Mouse (Mus musculus) thymus, adult 2 months (tissue): Measurements from ENCODE around the gene S100a2. TPM values are rescaled to one million over a fixed set of nuclear protein-coding genes. Genes with fewer than 3 reads are reported as not detected.
A peak's percentile ranks its signal among the peaks of the same experiment; 100 is the strongest.

ENCODE experiments used
- DNase-seq: peaks from one replicate; pipeline ENCODE4 v3.0.0; 2021
- H3K27ac ChIP-seq: fragments of 200-500 bp; 2 replicates; pipeline ENCODE4 v1.5.1; 2012; ENCODE audit warnings: low read length, control low read depth; ENCODE audit not compliant: control insufficient read depth, insufficient read depth
- H3K27me3 ChIP-seq: fragments of 200-500 bp; 2 replicates; pipeline ENCODE4 v1.6.1; 2012; ENCODE audit warnings: mild to moderate bottlenecking, low read length, moderate library complexity, mixed read lengths; ENCODE audit not compliant: control insufficient read depth, insufficient read depth
- H3K36me3 ChIP-seq: fragments of 200-500 bp; 2 replicates; pipeline ENCODE4 v1.6.1; 2012; ENCODE audit warnings: mild to moderate bottlenecking, low read length, moderate library complexity; ENCODE audit not compliant: control insufficient read depth, insufficient read depth
- H3K4me1 ChIP-seq: fragments of 200-500 bp; replicated peaks from 2 replicates; pipeline ENCODE4 v1.6.1; 2012; ENCODE audit warnings: low read length; ENCODE audit not compliant: control insufficient read depth, insufficient read depth
- H3K4me3 ChIP-seq: fragments of 200-500 bp; 2 replicates; pipeline ENCODE4 v1.5.1; 2012; ENCODE audit warnings: mild to moderate bottlenecking, low read length, control low read depth, moderate library complexity; ENCODE audit not compliant: control insufficient read depth, insufficient read depth
- CTCF ChIP-seq: fragments of 200-500 bp; IDR thresholded peaks from 2 replicates; pipeline ENCODE4 v1.5.1; 2012; ENCODE audit warnings: mild to moderate bottlenecking, control low read depth, low read length, moderate library complexity, borderline replicate concordance; ENCODE audit not compliant: control insufficient read depth, poor library complexity, insufficient read depth; ENCODE audit errors: extremely low read depth
- POLR2A ChIP-seq: fragments of 200-500 bp; IDR thresholded peaks from 2 replicates; pipeline ENCODE4 v1.6.1; 2012; ENCODE audit warnings: mild to moderate bottlenecking, low read length, control low read depth, moderate library complexity; ENCODE audit not compliant: control insufficient read depth, poor library complexity, insufficient read depth; ENCODE audit errors: extremely low read depth
- WGBS: fragments of 180-500 bp; shearing (Covaris S2); methylation state at CpG from one replicate; pipeline ENCODE4 v1.1.7; 2018; 5-methylcytosine and 5-hydroxymethylcytosine counted together
- polyA plus RNA-seq: library from polyadenylated mRNA; depleted of rRNA; stranded (reverse); fragments of >200 nt; gene quantifications from 2 replicates; pipeline ENCODE4 v1.2.3, GENCODE M21; 2012

The S100a2 gene
- polyA plus RNA-seq, 1 experiment = not detected

DNA sequence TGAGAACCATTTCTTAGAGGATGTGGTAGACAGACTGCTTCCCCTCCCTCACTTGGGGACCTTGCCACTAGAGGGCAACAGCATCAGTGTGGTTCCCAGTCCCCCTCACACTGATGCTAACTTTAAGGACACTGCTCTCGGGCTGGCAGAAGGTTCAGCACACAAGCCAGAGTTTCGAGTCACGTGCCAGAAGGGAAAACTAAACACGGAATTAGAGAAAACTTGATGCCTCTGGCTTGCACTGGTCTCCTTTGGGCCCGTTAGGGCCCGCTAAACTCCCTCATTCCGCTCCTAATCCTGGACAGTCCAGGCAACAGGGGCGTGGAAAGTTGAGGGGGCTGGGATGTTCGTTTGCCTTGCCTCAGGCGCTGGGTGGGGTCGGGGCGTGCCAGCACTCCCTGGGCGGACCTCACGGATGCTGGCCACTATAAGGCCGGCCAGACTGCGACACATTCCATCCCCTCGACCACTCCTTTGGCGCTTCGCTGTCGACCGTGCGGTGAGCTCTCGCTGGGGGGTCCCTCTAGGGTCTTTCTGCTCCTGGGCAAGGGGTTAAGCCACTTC, 22.8 kb downstream of the S100a2 start, which contains the start of gene S100a6:
Gene S100a6, plus strand, starts transcription at position 155 of the 564 bp plus-strand sequence.
- H3K36me3 ChIP-seq = no peaks in the 10 kb centered on the region
- peak within 1 kb of the TSS; percentile 13 for H3K4me3 ChIP-seq
- H3K27me3 ChIP-seq = no peaks in the 10 kb centered on the region
- TF ChIP-seq CTCF (peak; percentile 66; the same call in 1 of the 2 replicates), POLR2A (no peak)
- DNase-seq = peak; percentile 86
- 11% methylated on average over 23 of the region's 23 CpGs for WGBS
- H3K4me1 ChIP-seq = peaks cover 24% of the 10 kb centered on the region
- no peak within 1 kb of the TSS for H3K27ac ChIP-seq

DNA sequence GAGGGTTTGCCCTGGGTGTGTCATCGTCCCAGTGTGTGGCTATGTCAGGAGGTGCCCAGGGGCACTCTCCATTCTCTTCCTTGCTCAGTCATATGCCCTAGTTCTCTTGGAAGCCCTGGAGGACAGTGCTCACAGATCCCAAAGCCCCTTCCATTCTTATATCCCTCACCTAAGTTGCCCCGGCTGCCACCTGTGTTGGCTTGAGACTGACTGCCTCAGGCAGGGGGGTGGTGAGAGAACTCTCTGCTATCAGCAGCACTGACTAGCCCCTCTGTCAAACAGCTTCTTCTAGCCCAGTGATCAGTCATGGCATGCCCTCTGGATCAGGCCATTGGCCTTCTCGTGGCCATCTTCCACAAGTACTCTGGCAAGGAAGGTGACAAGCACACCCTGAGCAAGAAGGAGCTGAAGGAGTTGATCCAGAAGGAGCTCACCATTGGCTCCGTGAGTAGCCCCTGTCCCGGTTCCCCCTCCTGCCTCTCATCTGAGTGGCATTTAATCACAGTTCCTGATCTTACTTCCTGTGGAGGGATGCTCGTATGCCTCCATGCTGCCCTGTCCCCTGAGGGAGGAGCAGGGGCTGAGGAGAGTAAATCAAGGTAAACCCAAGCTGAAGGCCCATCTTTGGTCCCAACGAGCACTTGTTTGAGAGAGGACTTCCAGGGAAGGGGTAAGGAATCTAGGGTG, 23.6 kb downstream of the S100a2 start:
- Histone ChIP-seq H3K27me3 (no peaks in the 10 kb centered on the region), H3K27ac (no peak overlapping the region)

DNA sequence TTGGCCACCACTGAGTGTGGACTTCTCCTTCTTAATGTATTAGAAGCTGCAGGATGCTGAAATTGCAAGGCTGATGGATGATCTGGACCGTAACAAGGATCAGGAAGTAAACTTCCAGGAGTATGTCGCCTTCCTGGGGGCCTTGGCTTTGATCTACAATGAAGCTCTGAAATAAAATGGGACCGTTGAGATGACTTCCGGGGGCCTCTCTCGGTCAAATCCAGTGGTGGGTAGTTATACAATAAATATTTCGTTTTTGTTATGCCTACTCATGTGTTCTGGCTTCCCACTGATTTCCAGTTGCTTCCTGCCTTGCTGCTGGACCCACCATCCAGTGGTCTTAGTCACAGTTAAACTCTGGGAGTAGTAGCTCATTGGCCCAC, 24.1 kb downstream of the S100a2 start:
- Histone ChIP-seq H3K27ac (no peak overlapping the region), H3K4me3 (no peak overlapping the region), H3K27me3 (no peaks in the 10 kb centered on the region), H3K36me3 (no peaks in the 10 kb centered on the region), H3K4me1 (peaks cover 22% of the 10 kb centered on the region)
- TF ChIP-seq POLR2A = no peak
- TF ChIP-seq CTCF = no peak
- 86% methylated on average over 6 of the region's 6 CpGs for WGBS
- DNase-seq = no peak

More for the DNA sequence above, 23.6 kb downstream of the S100a2 start:
- Histone ChIP-seq H3K4me1 (peaks cover 24% of the 10 kb centered on the region), H3K4me3 (peak overlapping the region; percentile 13; the same call in 1 of the 2 replicates), H3K36me3 (no peaks in the 10 kb centered on the region)
- 49% methylated on average over 7 of the region's 7 CpGs for WGBS
- DNase-seq = no peak
- TF ChIP-seq POLR2A = no peak
- TF ChIP-seq CTCF = no peak

DNA sequence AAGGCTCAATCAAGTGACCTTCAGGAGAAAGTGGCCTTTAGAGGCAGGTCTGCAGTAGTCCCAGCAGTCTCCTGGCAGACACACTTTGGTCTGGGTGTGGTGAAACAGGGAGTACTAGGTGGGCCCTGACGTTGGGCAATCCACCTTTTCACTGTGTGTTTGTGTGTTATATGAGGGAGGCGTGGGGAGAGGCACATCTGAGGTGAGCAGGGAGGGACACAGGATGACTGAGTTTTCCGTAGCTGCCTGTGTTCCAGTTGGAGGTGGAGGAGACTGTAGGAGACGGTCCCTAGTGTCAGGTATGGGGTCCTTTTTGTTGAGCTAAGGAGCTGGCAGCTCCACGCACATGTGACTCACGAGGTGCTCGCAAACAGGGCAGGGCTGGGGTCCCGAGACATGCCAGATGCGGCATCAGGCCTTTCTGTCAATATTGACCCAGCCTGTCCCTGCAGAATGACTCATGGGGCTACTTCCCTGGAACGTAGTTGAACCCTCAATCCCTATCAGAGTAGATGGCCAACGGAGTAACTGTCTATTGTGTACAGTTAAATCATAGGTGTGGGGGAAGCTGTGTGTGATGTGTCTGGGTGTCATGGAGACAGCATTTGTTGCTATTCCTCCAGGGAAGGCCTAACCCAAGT, 24.7 kb downstream of the S100a2 start:
- DNase-seq = no peak
- H3K27ac ChIP-seq = no peak overlapping the region
- no peaks in the 10 kb centered on the region for H3K36me3 ChIP-seq
- H3K4me1 ChIP-seq = peaks cover 21% of the 10 kb centered on the region
- H3K27me3 ChIP-seq = no peaks in the 10 kb centered on the region
- TF ChIP-seq CTCF (no peak), POLR2A (no peak)
- WGBS = 90% methylated on average over 11 of the region's 11 CpGs
- H3K4me3 ChIP-seq = no peak overlapping the region

DNA sequence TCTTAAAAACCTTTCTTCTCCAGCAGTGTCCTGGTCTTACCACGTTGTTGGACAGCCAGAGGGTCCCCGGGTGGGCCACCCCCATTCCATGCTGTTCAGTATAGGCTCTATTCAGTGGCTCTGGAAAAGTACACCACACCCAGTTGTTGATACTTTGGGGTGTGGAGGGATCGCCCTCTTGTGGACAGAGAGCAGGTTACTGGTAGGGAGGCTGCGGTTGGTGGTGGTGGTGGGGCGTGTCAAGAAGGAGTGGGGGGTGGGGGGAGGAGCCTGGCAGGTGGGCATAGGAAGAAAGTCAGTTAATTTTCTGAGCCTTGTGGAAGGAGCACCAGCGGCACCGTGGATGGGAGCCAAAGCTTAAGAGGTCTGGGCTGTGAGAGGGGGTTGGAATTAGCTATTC, 25.4 kb downstream of the S100a2 start:
- 0% methylated on average over 7 of the region's 7 CpGs for WGBS
- DNase-seq = peak; percentile 80
- H3K27ac ChIP-seq = no peak overlapping the region
- TF ChIP-seq POLR2A (0 out of 2 replicates have a peak, but pooled peaks have one; percentile 22), CTCF (peak; percentile 72; the same call in 1 of the 2 replicates)
- no peak overlapping the region for H3K4me3 ChIP-seq
- H3K36me3 ChIP-seq = no peaks in the 10 kb centered on the region
- H3K27me3 ChIP-seq = no peaks in the 10 kb centered on the region
- peaks cover 21% of the 10 kb centered on the region for H3K4me1 ChIP-seq

DNA sequence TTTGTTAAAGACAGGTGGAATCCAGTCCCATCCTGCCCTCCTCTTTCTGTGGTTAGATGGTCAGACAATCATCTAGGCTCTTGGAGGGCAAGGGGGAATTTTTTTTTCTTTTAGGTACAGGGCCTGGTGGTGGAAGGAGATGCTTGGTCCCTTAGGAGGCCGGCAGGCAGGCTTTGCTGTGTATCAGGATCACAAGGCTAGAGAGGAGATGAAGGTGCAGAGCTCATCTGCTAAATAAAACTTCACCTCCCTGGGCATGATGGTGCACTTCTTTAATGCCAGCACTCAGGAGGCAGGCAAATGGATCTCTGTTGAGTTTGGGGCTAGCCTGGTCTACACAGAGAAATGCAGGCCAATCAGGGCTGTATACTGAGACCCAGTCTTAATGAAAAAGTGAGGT, 25.9 kb downstream of the S100a2 start:
- H3K27me3 ChIP-seq = no peaks in the 10 kb centered on the region
- H3K4me3 ChIP-seq = no peak overlapping the region
- no peak for TF ChIP-seq CTCF
- no peak for TF ChIP-seq POLR2A
- peaks cover 21% of the 10 kb centered on the region for H3K4me1 ChIP-seq
- H3K27ac ChIP-seq = no peak overlapping the region
- 77% methylated on average over 1 of the region's 1 CpGs for WGBS
- H3K36me3 ChIP-seq = no peaks in the 10 kb centered on the region
- DNase-seq = no peak
